Mouse (Mus musculus) layer of hippocampus, postnatal 10 days (tissue): ENCODE measurements around the gene Ndufb10. TPM values are rescaled to one million over a fixed set of nuclear protein-coding genes. Genes with fewer than 3 reads are reported as not detected.

Experiments used
- total RNA-seq, 2 experiments: library from RNA; stranded (reverse); gene quantifications; 2 replicates each; pipeline ENCODE4 v1.2.3; 2021

The Ndufb10 gene
- total RNA-seq, 2 experiments from 2014 or later: 180 to 197 TPM

Other genes starting within 250 kb of the Ndufb10 start
- gene Mlst8, start 245.4 kb downstream of the Ndufb10 start, total RNA-seq: 10 to 100 TPM; 29.1 to 30.8 TPM
- gene Caskin1, start 235.9 kb downstream of the Ndufb10 start, total RNA-seq: 100 to 1,000 TPM; 170 to 175 TPM
- 100 to 1,000 TPM; 110 to 112 TPM for gene Traf7, start 196.5 kb downstream of the Ndufb10 start, total RNA-seq
- gene Rab26, start 190.3 kb downstream of the Ndufb10 start, total RNA-seq: 10 to 100 TPM; 48.9 to 49.0 TPM
- 10 to 100 TPM; 61.6 to 91.2 TPM for gene Pkd1, start 174.6 kb downstream of the Ndufb10 start, total RNA-seq
- gene Tsc2, start 91.8 kb downstream of the Ndufb10 start, total RNA-seq: 100 to 1,000 TPM; 171 to 176 TPM
- gene Nthl1, start 91.8 kb downstream of the Ndufb10 start, total RNA-seq: 1 to 10 TPM; 4.9 to 7.8 TPM
- gene Slc9a3r2, start 74.2 kb downstream of the Ndufb10 start, total RNA-seq: 10 to 100 TPM; 48.5 to 49.4 TPM
- 1 to 10 TPM; 1.3 to 1.6 TPM for gene Npw, start 66.0 kb downstream of the Ndufb10 start, total RNA-seq
- 10 to 100 TPM; 40.1 to 43.6 TPM for gene Zfp598, start 54.8 kb downstream of the Ndufb10 start, total RNA-seq
- 100 to 1,000 TPM; 211 to 212 TPM for gene Syngr3, start 34.5 kb downstream of the Ndufb10 start, total RNA-seq
- 10 to 100 TPM; 19.3 to 22.4 TPM for gene Gfer, start 28.3 kb downstream of the Ndufb10 start, total RNA-seq
- 1 to 10 TPM; 4.8 to 5.0 TPM for gene Noxo1, start 28.2 kb downstream of the Ndufb10 start, total RNA-seq
- 10 to 100 TPM; 28.5 to 34.3 TPM for gene Tbl3, start 16.8 kb downstream of the Ndufb10 start, total RNA-seq
- gene Rnf151, start 6.4 kb downstream of the Ndufb10 start, total RNA-seq: not detected
- gene Rps2, start 6.4 kb downstream of the Ndufb10 start, total RNA-seq: 100 to 1,000 TPM; 563 to 651 TPM
- gene Rpl3l, start 3.3 kb upstream of the Ndufb10 start, total RNA-seq: under 1 TPM; 0.53 to 0.62 TPM
- gene Msrb1, start 12.2 kb upstream of the Ndufb10 start, total RNA-seq: 10 to 100 TPM; 46.7 to 47.5 TPM
- gene Hs3st6, start 28.5 kb upstream of the Ndufb10 start, total RNA-seq: under 1 TPM in 1 of 2 experiments, not detected in 1; 0.40 TPM
- not detected for gene Meiob, start 79.8 kb upstream of the Ndufb10 start, total RNA-seq
- 10 to 100 TPM; 81.5 to 87.7 TPM for gene Hagh, start 115.7 kb upstream of the Ndufb10 start, total RNA-seq
- gene Fahd1, start 125.9 kb upstream of the Ndufb10 start, total RNA-seq: 10 to 100 TPM; 15.6 to 16.2 TPM
- not detected for gene Igfals, start 141.5 kb upstream of the Ndufb10 start, total RNA-seq
- 10 to 100 TPM; 40.4 to 40.5 TPM for gene Nubp2, start 161.9 kb upstream of the Ndufb10 start, total RNA-seq
- gene Spsb3, start 162.2 kb upstream of the Ndufb10 start, total RNA-seq: 10 to 100 TPM; 36.4 to 36.9 TPM
- gene Eme2, start 170.6 kb upstream of the Ndufb10 start, total RNA-seq: 10 to 100 TPM; 61.6 to 62.1 TPM
- 10 to 100 TPM; 74.1 to 77.8 TPM for gene Mrps34, start 170.6 kb upstream of the Ndufb10 start, total RNA-seq
- 10 to 100 TPM; 40.8 to 44.2 TPM for gene Nme3, start 172.0 kb upstream of the Ndufb10 start, total RNA-seq
- gene Mapk8ip3, start 212.5 kb upstream of the Ndufb10 start, total RNA-seq: 100 to 1,000 TPM; 276 to 287 TPM
- gene Jpt2, start 236.2 kb upstream of the Ndufb10 start, total RNA-seq: 10 to 100 TPM; 13.0 to 14.1 TPM